Mouse (Mus musculus): Measurements from ENCODE around the gene Negr1. TPM values are rescaled to one million over a fixed set of nuclear protein-coding genes. Genes with fewer than 3 reads are reported as not detected.

Gene Negr1
- total RNA-seq, 2 experiments from 2014 or later = not detected

DNA sequence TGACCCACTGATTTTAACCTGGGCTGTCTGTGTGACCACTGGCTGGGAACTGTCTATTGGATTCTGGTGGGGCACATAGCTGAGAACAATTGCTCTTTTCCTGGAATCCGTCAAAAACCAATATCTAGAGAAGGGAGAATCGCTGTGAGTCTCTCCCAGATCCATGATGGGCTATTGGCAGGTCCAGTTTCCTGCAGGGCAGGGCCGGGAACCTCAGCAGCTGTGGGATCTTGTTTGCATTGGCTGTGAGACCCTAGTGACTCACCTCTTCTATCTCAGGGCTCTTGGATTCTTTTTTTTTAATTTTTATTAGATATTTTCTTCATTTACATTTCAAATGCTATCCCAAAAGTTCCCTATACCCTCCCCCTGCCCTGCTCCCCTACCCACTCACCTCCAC, 111.0 kb downstream of the Negr1 start:
- no peak for ATAC-seq (replicated peaks; ENCODE audit: poor library complexity)

DNA sequence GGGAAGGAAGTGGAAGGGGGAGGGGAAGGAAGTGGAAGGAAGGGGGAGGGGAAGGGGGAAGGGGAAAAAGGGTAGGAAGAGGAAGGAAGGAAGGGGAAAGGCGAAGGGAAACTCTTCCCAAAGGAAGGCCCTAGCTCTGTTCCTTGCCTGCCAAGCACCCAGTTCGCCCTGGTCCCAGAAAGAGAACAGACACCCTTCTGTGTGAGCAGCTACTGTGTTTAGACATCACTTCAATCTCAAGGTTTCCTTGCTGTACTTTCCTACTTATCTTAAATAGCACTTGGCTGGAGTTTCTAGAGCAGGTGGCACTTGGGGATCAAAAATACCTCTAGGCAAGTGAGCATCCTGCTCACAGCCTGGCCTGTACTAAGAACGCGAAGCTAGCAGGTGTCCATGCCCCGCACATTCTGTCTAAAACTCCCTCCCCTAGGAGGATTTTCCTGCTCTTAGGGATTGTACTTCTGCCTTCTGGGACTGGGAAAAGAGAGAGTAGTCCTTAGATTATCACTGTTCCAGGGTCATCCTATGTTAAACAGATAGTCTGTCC, 128.5 kb downstream of the Negr1 start:
- no peak for ATAC-seq (replicated peaks; ENCODE audit: poor library complexity)

DNA sequence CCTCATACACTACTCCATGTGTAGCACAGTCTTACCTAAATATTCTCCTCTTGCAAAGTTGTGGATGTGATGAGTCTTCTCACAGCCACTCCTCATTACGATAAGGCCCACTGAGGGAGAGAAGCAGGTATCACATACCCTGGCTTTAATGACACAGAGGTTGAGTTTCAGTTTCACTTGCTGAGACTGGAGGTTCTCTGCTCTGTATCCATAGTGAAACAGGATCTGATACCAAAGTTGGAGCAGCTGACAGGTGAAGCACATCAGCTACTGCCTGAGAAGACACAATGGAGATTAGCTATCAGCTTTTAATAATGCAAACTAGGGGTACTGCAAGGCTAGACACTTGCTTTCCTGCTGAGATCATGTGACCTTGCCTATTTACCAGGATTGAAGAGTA, 137.1 kb downstream of the Negr1 start:
- ATAC-seq (replicated peaks; ENCODE audit: poor library complexity) = no peak

DNA sequence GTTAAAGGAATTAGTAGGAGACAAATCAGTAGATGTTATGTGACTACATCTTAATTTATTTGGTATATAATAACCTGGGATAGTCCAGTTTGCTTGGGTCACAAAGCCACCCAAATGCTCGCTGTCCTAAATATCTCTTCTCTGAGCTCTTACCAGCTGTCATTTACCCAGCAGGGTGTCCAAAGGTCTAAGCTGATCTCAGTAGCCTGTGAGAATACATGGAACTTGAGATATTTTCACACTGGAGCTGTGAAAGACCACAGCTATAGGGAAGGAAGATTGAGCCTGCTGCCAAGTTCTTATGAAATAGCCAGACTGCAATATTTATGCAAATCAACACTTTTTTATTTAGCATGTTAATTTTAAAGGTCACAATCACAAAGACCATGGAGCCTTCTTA, 141.6 kb downstream of the Negr1 start:
- ATAC-seq (replicated peaks; ENCODE audit: poor library complexity) = no peak

DNA sequence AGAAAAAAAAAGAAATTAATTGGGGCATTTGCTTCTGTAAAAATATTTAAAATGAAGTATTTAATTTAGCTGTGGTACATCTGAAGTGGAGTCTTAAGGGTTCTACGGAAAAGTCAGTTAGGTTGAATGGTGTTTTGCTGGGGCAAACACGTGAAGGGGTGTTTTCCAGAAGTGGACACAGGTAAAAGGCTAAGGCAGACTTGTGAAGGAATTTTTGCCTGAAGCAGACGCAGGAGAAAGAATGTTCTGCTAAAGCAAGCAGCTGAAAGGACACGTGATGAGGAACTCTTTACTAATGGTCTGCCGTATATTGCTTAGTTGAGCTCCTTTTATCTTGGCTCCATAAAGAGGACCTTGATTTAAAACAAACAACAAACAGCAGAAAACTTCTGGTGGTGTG, 148.6 kb downstream of the Negr1 start:
- no peak for ATAC-seq (replicated peaks; ENCODE audit: poor library complexity)

DNA sequence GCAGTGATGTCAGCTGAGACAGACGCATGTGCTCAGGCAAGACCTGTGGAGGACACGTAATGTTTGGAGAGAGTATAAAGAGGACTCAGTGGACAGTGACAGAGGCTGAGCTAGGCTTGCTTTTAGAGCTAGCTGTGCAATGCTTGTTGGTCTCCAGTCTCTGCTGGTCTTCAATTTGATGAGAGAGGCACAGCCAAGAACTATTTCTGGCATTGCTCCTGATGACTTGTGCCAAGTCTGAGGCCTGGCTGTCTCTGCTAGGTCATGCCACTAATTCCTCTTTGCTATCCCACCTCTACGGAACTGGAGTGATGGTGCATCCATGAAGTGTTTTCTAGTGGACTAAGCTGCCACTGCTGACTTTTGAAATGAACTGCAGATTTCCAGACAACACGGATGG, 149.1 kb downstream of the Negr1 start:
- ATAC-seq (replicated peaks; ENCODE audit: poor library complexity) = no peak

DNA sequence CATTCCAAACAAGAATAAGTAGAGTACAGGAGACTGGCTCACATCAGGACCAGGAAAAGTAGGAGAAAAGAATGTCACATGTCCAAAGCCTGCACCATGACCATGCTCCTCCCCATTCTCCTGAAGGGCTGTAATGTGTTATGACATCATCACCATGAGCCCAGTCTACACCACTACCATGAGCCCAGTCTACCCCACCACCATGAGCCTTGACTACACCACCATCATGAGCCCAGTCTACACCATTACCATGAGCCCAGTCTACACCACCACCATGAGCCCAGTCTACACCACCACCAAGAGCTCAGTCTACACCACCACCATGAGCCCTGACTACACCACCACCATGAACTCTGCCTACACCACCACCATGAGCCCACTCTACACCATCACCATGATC, 174.7 kb downstream of the Negr1 start:
- ATAC-seq (replicated peaks; ENCODE audit: poor library complexity) = no peak

DNA sequence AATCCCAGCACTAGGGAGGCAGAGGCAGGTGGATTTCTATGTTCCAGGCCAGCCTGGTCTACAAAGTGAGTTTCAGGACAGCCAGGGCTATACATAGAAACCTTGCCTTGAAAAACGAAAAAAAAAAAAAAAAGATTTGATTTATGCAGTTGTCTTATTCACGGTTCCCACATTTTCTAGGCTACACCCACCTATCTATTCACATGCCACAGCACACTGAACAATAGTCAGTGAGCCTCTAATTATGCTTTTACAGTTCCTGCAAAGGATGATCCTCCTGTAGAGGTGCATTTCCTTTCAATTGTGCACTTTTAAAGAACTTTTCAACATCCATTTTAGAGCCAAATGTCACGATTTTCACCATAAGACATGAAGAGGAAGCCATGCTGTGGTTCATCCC, 177.9 kb downstream of the Negr1 start:
- ATAC-seq (replicated peaks; ENCODE audit: poor library complexity) = no peak

DNA sequence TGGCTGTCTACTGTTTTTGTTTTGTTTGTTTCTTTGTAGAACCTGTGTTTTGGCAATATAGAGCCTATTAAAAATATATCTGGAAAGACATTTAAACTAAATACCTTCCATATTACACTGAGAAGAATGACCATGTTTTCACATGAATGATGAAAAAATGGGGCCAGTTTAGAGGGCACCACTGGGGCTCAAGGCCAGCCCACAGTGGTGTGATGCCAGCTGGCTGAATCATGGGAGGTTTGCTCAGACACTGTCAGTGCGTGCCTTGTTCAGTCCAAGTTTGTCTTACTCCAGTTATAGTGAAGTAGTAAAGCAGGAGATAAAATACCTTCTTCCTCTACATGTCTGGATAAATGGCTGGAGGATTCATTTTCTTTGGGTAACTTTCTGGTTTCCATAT, 181.7 kb downstream of the Negr1 start:
- ATAC-seq (replicated peaks; ENCODE audit: poor library complexity) = no peak

DNA sequence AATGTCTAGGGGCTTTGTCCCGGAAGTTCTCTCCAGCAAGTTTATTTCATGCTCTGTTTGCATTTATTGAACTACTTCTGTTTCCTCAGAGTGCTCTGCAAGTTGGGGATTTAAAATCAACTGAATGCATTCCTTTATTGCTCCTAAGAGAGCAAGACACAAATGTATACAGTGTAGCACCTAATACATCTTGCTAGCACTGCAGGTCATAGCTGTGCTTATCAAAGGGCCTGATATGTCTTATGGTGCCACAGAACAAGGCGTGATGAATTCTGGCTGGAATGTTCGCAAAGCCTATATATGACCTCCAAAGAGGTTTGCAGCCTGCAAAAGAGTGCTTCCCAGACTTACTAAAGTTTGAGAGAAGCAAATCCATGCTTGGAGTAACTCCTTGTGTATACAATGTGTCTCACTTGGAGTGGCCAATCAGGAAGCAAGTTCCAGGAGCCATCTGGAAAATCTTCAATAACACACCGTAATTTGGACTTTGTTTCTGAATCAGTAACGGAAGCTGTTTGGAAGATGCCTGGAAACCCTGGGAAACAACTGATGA, 183.7 kb downstream of the Negr1 start:
- ATAC-seq (replicated peaks; ENCODE audit: poor library complexity) = no peak

DNA sequence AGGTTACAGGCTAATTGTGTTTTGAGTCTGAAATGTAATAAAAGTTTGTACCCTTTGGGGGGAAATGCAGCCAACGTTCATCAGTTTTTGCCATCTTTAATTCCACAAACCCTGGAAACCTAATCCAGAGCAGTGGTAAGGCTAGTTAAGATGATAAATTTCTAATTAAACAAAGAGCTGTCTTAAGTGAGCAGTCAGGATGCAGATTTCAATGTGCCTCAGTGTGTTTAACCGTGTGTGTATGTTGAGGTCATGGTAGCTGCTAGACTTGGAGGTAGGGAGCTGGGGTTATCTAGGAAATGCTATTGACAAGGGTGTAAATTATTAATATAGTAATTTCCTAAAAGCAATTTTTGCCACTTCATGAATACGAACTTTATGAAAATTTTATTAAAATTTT, 185.9 kb downstream of the Negr1 start:
- ATAC-seq (replicated peaks; ENCODE audit: poor library complexity) = no peak

DNA sequence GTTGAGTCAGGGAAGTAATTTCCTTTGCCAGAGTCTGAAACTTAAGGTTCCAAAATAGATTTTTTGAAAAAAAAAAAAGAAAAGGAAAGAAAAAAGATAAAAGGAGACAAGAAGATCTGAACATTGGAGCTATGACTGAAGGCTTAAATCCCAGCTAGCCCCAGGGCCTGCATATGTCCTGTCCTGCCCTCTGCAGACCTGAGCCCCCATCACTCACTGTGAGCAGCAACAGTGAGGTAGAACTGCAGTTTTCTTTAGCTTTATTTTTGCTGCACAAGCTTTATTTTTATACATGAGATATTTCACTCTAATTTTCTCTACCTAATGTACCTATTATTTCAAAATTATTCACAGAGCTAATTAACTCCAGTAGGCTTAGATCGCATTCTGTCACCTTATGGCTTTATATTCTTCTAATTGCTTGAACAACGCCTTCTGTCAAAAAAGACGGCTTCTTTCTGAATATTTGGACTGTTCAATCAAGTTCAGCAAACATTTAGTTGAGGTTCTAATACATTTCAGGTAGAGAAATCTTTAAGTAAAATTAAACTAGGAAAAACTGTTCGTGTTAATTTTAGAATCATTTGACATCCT, 192.3 kb downstream of the Negr1 start:
- no peak for ATAC-seq (replicated peaks; ENCODE audit: poor library complexity)

DNA sequence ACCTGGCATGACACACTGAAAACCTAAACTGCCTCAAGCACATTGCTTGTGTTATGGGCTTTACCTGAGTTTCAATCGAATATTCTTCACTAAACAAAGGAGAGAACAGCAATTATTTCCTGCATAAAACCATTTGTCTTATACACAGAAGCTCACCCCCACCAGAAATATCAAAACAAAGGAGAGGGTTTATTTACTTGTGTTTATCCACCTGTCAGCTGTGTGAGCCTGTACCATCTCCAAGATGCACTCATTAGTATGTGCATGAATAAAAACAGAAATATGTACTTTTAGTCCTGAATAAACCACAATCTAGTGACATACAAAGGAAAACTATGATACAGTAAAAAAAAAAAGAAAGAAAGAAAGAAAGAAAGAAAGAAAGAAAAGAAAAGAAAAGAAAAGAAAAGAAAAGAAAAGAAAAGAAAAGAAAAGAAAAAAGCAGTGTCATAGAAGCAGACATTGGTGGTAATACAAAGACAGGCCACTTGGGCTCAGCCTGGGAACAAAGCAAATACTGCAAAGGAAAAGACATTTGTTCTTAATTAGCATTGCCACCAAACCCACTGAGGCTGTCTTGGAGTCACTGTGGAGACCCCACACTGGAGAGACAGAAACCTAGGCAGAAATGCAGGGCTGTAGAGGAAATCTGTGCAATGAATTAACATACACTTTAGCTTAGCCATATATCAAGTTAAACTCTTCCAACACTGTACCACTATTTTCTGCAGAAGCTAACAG, 193.4 kb downstream of the Negr1 start:
- ATAC-seq (replicated peaks; ENCODE audit: poor library complexity) = no peak

DNA sequence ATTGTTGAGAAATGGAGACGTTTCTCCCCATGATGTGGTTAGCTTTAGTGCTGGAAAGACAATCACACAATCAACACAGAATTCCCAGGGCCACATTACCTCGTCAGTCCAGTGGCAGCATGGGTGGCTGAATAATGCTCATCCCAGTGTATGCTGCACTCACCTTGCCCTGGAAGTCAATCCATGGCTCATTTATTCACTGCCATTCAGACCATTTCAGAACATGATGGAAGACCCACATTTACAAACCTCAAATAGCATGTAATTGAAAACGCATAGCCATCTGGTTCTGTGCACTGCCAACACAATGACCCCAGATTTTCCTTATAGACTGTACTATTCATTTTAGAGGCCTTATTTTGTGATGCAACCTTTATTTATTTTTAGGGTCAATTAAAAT, 203.4 kb downstream of the Negr1 start:
- ATAC-seq (replicated peaks; ENCODE audit: poor library complexity) = no peak

DNA sequence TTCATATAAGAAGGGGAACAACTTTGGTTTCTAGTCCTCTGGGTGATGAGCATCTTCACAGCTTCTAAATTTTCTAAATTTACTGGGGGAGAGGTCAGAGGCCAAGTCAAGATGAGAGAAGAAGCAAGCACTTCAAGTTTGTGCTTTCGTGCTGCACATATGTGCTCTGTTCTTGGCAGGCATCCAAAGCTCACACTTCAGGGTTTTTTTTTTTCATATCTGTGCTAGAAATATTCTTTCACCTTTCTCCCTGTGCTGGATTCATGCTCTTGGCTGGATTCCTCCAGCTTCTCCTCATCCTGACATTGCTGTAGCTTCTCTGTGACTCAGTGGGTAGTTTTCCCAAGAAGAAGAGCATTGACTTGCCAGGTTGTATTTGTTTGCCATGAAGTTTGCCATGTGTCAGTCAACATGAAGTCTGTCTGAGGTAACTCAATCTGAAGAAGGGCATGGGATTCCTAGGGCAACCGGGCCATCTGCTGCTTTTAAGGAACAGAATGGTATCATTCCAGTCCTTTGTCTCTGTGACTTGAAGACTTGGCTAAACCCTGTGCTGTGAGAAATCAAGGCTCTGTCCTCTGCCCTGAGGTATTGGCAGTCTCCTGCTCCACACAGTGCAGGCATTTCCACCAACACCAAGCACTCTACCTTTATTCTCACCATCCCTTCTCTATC, 204.7 kb downstream of the Negr1 start:
- no peak for ATAC-seq (replicated peaks; ENCODE audit: poor library complexity)

DNA sequence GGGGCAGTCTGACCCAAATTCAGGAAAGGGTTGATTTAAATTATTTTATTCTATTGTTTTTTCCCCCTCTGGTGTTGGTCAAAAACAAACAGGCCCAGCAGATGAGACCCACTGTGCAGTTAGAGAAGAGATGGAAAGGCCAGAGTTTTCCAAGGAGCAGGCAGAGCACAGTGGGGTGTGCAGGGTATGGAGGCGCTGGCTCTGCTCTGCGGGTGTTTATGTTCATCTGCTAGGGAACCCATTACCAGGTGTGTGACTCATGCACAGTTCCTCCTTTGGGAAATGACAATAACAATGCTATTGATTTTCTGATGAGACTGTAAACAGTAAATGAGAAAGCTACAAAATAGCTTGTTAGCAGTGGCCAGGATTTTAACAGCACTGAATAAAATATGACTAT, 210.0 kb downstream of the Negr1 start:
- no peak for ATAC-seq (replicated peaks; ENCODE audit: poor library complexity)

DNA sequence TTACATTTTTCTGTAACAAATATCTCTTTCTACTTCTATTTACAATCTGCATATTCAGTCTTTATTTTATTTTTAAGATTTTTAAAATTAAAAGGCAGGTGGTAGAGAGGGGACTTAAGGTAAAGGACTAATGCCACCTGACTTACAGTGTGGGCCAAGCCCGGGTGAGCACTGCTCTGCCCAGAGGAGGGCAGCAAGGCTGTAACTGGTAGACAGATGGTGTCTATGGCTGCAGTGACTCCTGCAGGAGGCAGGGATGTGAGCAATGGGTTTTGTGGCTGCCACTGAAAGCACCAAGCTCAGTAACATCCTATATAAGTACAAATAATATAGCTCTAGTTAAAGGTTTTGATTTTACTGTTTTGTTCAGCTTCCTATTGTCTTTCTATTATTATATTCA, 210.5 kb downstream of the Negr1 start:
- ATAC-seq (replicated peaks; ENCODE audit: poor library complexity) = no peak

DNA sequence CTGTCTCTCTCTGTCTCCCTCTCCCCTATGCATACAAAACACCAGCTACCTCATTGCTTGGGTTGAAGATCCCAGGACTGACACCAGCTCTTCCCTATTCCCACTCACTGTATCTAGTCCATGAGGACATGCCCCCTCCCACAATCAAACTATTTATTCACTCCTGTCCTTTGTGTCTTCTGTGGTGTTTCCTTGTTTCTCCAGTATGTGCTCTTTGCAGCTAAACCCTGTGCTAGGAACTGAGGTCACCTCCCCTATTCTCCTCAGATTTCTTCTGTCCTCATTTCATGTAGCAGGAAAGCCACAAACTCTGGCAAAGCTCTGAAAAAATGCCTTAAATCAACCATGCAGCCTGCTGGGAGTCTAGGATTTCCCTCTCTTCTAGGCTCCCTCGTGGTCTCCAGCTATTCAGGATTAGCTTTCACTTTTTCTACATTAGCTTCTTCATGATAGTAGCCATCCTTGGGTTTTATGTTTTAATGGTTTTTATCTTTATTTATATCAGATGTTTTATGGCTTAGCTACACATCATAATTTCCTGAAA, 222.8 kb downstream of the Negr1 start:
- ATAC-seq (replicated peaks; ENCODE audit: poor library complexity) = no peak

DNA sequence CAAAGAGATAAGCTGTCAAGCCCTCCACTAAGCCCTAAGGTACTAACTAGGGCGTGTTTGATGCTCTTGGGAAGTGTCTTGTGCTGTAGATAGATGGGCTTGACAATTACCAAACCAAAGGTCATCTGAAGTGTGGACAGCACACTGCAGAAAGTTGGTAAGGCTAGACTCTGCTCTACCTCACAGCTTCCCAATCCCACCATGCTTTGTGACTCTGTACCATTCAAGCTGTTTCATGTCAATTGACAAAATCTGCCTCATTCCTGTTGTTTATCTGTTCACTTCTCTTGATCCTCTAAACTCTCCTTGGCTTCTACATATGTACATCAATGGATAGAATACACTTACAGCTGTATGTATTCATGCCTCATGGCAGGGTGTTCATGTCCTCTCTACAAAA, 224.8 kb downstream of the Negr1 start:
- no peak for ATAC-seq (replicated peaks; ENCODE audit: poor library complexity)

DNA sequence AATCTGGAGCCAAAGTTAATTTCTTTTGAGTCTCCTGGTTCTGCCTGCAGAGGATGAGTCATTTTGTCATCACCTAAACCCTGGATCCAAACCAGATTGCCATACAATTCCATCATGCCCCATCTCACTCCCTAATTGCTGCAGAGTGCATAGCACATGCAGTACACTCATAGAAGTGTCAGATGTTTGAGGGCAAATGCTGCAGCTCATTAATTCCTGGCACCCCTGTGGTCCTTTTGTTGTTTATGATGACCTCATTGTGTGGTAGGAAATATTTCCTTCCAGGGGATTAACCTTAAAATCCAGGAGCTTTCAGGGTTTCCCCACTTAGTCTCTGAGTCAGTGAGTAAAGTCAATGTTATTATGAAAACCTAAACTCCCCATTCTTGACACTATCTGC, 229.6 kb downstream of the Negr1 start:
- no peak for ATAC-seq (replicated peaks; ENCODE audit: poor library complexity)

DNA sequence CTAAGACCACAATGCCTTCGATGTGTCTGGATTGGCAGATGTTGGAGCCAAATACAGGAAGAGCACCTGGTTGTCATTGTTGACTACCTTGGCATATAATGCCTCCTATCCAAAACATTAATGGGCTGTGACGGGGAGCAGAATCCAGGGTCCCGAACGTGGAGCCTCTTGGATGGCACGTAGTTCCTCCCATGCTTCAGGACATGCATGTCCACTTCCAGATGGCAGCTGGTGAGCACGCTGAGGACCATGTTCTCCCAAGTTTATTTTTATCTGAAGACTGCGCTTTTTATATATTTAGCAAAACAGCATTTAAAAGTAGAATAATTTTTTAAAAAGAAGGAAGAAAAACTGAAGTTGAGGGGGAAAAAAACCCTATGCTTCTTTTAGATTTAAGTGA, 231.1 kb downstream of the Negr1 start:
- ATAC-seq (replicated peaks; ENCODE audit: poor library complexity) = no peak

DNA sequence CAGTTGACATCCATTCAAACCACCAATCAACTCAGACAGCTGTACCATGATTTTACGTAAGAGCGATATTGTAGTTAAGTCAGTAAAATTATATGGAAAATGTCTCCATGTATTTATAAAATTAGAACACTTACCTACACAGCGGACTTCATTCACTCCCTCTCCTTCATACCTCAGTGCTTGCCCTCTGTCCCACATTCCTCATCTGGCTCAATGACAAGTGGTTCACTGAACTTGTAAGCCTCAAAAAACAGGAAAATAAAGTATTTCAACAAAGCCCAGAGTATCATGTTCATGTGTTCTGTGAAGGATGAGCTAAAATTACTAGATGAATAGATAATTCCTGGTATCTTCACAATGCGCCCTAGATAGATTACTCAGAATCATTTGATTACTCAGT, 232.5 kb downstream of the Negr1 start:
- no peak for ATAC-seq (replicated peaks; ENCODE audit: poor library complexity)
